ENCODE assay signal across 8 mouse cellular contexts in the genomic region with DNA sequence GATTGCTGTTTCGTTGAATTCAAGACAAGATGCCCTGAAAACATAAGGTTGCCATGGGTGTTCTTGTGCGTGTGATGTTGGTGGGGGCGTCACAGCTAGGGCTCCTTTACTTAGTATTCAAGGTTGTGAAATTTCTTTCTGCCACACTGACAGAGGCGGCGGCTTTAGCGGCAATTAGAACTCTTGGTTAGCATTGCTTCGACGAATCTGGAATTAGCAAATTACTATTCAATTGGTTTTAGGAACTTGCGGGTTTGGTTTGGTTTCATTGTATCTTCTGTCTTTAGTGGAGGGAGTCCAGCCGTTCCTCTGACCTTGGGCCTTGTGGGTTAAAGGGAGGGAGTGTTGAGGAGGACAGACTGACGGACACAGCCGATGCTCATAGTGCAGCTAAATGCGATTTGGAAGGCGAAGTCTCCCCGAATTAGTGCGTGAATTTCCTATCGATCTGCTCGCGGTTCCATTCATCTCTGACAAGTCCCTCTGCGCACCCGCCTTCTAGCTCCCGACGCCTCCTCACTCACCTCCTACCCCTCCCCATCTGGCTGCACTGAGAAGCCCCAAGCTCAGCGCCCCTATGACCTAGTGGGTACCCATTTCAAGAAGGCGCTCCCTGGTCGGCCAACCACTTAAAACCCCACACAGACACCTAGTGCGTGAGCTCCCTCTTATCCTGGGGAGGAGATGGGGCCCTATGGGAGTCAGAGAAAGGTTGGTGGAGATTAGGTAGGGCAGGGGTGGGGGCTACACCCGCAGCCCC. TPM values are rescaled to one million over a fixed set of nuclear protein-coding genes. Genes with fewer than 3 reads are reported as not detected.
DNase-seq lines count a peak whose midpoint lies in the region; ATAC-seq and TF ChIP-seq lines count a peak whose summit lies in the region.

A gene (plus strand): TSS at position 660 of the 760 bp plus-strand sequence.

- no peaks in the 10 kb centered on the region for H3K9me3 ChIP-seq in liver, embryonic 16.5 days (replicated peaks; ENCODE audit: control insufficient read depth, low read length)

- intact Hi-C loops in gastrocnemius, adult 2 months (cut with DNase I): no loop called here

- WGBS in liver, embryonic 16.5 days (ENCODE audit: insufficient replicate concordance): 6% methylated on average over 28 of the region's 28 CpGs

- H3K36me3 ChIP-seq in liver, embryonic 16.5 days (ENCODE audit: control insufficient read depth, insufficient read depth): no peaks in the 10 kb centered on the region

- H3K4me3 ChIP-seq in gastrocnemius, adult 2 months: peak within 1 kb of the TSS; percentile 75
- peak within 1 kb of the TSS; percentile 47 for H3K4me3 ChIP-seq in liver, embryonic 16.5 days (ENCODE audit: low read depth, low read length)

- H3K9ac ChIP-seq in liver, embryonic 16.5 days (ENCODE audit: low read depth, low read length): peak within 1 kb of the TSS; percentile 50; the same call in 1 of the 2 replicates

- ATAC-seq in Patski: no peak
- no peak for ATAC-seq in liver, embryonic 16.5 days (ENCODE audit: low read depth)

- no peak for DNase-seq in gastrocnemius, adult 2 months
- no peak for DNase-seq in gastrocnemius, postnatal 25 days
- no peak for DNase-seq in Patski (ENCODE audit: low read depth, low spot score)
- no peak for DNase-seq in gonadal fat pad, adult 2 months (ENCODE audit: low read depth)
- DNase-seq in thymus, postnatal 4 days: no peak
- DNase-seq in frontal cortex, postnatal 14 days (ENCODE audit: low spot score in 2 of 2): no peak
- no peak for DNase-seq in thymus, postnatal 25 days

- CTCF ChIA-PET in Patski (lab: Charles Lee): interaction anchor here (0.9 to 3.7 kb wide), 3 partner anchors 21 to 90 kb away, joined by 3 to 16 read pairs (median 3); no protein-coding TSS in a partner anchor

- TF ChIP-seq CTCF in gastrocnemius, adult 2 months (IDR thresholded peaks at IDR 0.05): no peak
- TF ChIP-seq CTCF in Patski (IDR thresholded peaks at IDR 0.05): no peak

- peak within 1 kb of the TSS; percentile 51 for H3K4me2 ChIP-seq in liver, embryonic 16.5 days (ENCODE audit: low read depth, low read length)

- H3K27ac ChIP-seq in gastrocnemius, adult 2 months: peak within 1 kb of the TSS; percentile 78
- peak within 1 kb of the TSS; percentile 48 for H3K27ac ChIP-seq in liver, embryonic 16.5 days (ENCODE audit: low read length)

- in situ Hi-C loops in Patski (cut with MboI; ENCODE audit: low pct_unique_long_range_greater_than_20kb): no loop called here

- H3K27me3 ChIP-seq in Patski: no peaks in the 10 kb centered on the region
- peaks cover 95% of the 10 kb centered on the region for H3K27me3 ChIP-seq in liver, embryonic 16.5 days (ENCODE audit: control insufficient read depth, insufficient read depth, low read depth, low read length)

- H3K4me1 ChIP-seq in liver, embryonic 16.5 days (ENCODE audit: control insufficient read depth, low read depth, low read length): no peaks in the 10 kb centered on the region

- POLR2A ChIA-PET in Patski (lab: Charles Lee): interaction anchor here (0.6 to 32.9 kb wide), 9 partner anchors 19 to 226 kb away, joined by 3 to 1274 read pairs (median 5); a partner anchor contains a TSS

RNA-seq across cellular contexts. Expression of the gene that starts here (rescaled TPM):
- under 1 TPM; 0.31 to 0.38 TPM for total RNA-seq in gastrocnemius, adult 2 months (2021)
- total RNA-seq in gastrocnemius, postnatal 25 days (2021): under 1 TPM; 0.24 to 0.38 TPM
- 12.2 TPM for polyA plus RNA-seq in Patski (2021)
- polyA plus RNA-seq in gonadal fat pad, adult 2 months (2012; rRNA removed): 19.5 and 22.4 TPM in 2 replicates
- polyA plus RNA-seq in liver, embryonic 16.5 days (2015; fragmentation: Nextera tagmentation; extraction: Ambion mirVana): 0.08 and 0.11 TPM in 2 replicates

Comparison
In these comparisons a context has a peak if more than half of its experiments do, and no peak if none do; other contexts are left out.
1. RNA of the gene that starts here (polyA plus RNA-seq): 19.5 to 22.4 TPM in gonadal fat pad, adult 2 months and 12.2 TPM in Patski (single experiment); 0.08 to 0.11 TPM in liver, embryonic 16.5 days; every median in the first group is over 10 times any median in the second.